Mouse (Mus musculus) intestine, postnatal 0 days (tissue): ENCODE results near the gene 9030025P20Rik. TPM values are rescaled to one million over a fixed set of nuclear protein-coding genes. Genes with fewer than 3 reads are reported as not detected.
"Not testable (repeated sequence)": the region's sequence is repeated elsewhere in the genome, so short reads cannot be mapped to it uniquely, and the experiment has no call there.

Source experiments
- ATAC-seq: fragments of 200-750 bp; cut with Nextera tagmentation; 2 replicates; pipeline ENCODE4 v1.8.0; 2017; ENCODE audit warnings: mild to moderate bottlenecking, moderate TSS enrichment, moderate library complexity
- H3K27ac ChIP-seq: fragments of 300-500 bp; sonication (generic); 2 replicates; pipeline ENCODE4 v1.5.1; 2014; ENCODE audit warnings: mild to moderate bottlenecking, low read depth, low read length, moderate library complexity
- H3K27me3 ChIP-seq: fragments of 300-500 bp; sonication (generic); replicated peaks from 2 replicates; pipeline ENCODE4 v1.6.1; 2014; ENCODE audit warnings: low read length, mixed read lengths; ENCODE audit not compliant: control insufficient read depth, insufficient read depth
- H3K36me3 ChIP-seq: fragments of 300-500 bp; sonication (generic); 2 replicates; pipeline ENCODE4 v1.6.1; 2014; ENCODE audit warnings: mild to moderate bottlenecking, moderate library complexity; ENCODE audit not compliant: control insufficient read depth, insufficient read depth
- H3K4me1 ChIP-seq: fragments of 300-500 bp; sonication (generic); replicated peaks from 2 replicates; pipeline ENCODE4 v1.6.1; 2014; ENCODE audit warnings: antibody characterized with exemption, low read length, mixed read lengths; ENCODE audit not compliant: control insufficient read depth, insufficient read depth
- H3K4me2 ChIP-seq: fragments of 300-500 bp; sonication (generic); replicated peaks from 2 replicates; pipeline ENCODE4 v1.6.1; 2014; ENCODE audit warnings: low read depth, mild to moderate bottlenecking, moderate library complexity
- H3K4me3 ChIP-seq: fragments of 300-500 bp; sonication (generic); 2 replicates; pipeline ENCODE4 v1.5.1; 2014; ENCODE audit warnings: low read depth, low read length
- H3K9ac ChIP-seq: fragments of 300-500 bp; sonication (generic); 2 replicates; pipeline ENCODE4 v1.6.1; 2014; ENCODE audit warnings: mild to moderate bottlenecking, low read depth, low read length
- H3K9me3 ChIP-seq: fragments of 300-500 bp; sonication (generic); 2 replicates; pipeline ENCODE4 v1.6.1; 2016; ENCODE audit warnings: mixed run types; ENCODE audit not compliant: control insufficient read depth
- CTCF ChIP-seq: sonication (generic); IDR thresholded peaks from 2 replicates; pipeline ENCODE4 v1.5.1; 2016; ENCODE audit warnings: low read depth, mild to moderate bottlenecking, control low read depth, antibody characterized with exemption, moderate library complexity
- WGBS: fragments of 180-500 bp; shearing (Covaris S2); extraction: QIAGEN DNeasy Blood & Tissue Kit; methylation state at CpG from one replicate; pipeline ENCODE4 v1.1.7; 2014; 5-methylcytosine and 5-hydroxymethylcytosine counted together
- polyA plus RNA-seq: library from polyadenylated mRNA; unstranded; fragments of >200 nt; fragmentation: Nextera tagmentation; extraction: Ambion mirVana; gene quantifications from 2 replicates; pipeline ENCODE4 v1.2.1, GENCODE M21; 2015

Gene 9030025P20Rik
- polyA plus RNA-seq, 1 experiment from 2014 or later = 6.8 TPM

DNA sequence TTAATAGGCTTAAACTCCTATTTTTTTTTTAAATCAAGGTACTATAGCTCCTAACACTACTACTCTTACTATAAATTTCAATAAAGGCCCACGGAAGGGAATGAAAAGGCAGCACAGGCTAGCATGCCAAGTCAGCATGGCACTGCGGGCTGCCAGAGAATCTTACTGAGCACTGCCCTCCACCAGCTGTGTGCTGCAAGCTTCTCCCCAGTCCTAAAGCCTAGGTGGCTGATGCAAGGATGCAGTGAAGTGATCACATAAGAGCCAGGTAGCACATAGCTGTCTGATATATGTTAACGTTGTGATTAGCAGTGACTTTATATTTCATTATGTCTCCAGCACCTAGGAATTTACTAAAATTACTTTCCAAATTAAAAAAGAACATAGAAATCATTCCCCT lies 18.3 kb upstream of the 9030025P20Rik start:
- ATAC-seq = no peak
- Histone ChIP-seq H3K4me1 (no peaks in the 10 kb centered on the region), H3K36me3 (0 out of 2 replicates have a peak, but pooled peaks cover 6% of the 10 kb centered on the region), H3K27me3 (no peaks in the 10 kb centered on the region), H3K4me3 (no peak overlapping the region), H3K27ac (no peak overlapping the region), H3K9ac (0 out of 2 replicates have a peak overlapping the region, but pooled peaks have one; percentile 43), H3K4me2 (peak overlapping the region; percentile 90), H3K9me3 (no peaks in the 10 kb centered on the region)
- WGBS = 28% methylated on average over 3 of the region's 3 CpGs
- TF ChIP-seq CTCF = no peak

DNA sequence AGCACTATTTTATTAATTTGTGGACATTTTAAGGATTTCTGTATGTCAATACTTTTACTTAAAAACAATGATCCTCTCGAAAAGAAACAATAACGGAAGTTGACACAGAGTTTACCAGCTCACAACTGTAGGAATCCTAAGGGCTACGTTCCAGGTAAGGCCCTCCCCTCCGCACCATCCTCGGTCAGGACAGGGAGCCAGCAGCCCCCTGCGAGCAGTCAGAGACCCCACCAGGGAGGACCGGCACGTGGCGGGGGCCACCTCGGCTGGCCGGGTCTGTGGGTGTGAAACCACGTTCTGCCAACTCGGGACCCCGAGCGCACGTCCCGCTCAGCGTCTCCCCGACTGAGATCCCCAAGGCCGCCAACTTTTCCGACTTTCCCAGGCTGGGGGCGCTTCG lies 17.7 kb upstream of the 9030025P20Rik start:
- H3K4me1 ChIP-seq = no peaks in the 10 kb centered on the region
- ATAC-seq = peak; percentile 5; the same call in 1 of the 2 replicates
- no peaks in the 10 kb centered on the region for H3K27me3 ChIP-seq
- H3K9me3 ChIP-seq = no peaks in the 10 kb centered on the region
- 0 out of 2 replicates have a peak, but pooled peaks cover 6% of the 10 kb centered on the region for H3K36me3 ChIP-seq
- peak overlapping the region; percentile 73 for H3K9ac ChIP-seq
- H3K4me3 ChIP-seq = peak overlapping the region; percentile 62
- TF ChIP-seq CTCF = no peak
- peak overlapping the region; percentile 90 for H3K4me2 ChIP-seq
- no peak overlapping the region; the same call in 1 of the 2 replicates for H3K27ac ChIP-seq
- under 1% methylated on average over 18 of the region's 23 CpGs for WGBS

- not testable (repeated sequence) for H3K36me3 ChIP-seq, H3K4me1 ChIP-seq, H3K9me3 ChIP-seq, H3K27ac ChIP-seq, H3K27me3 ChIP-seq
- ATAC-seq = peak; percentile 83
- H3K9ac ChIP-seq = peak within 1 kb of the TSS; percentile 73
- peak within 1 kb of the TSS; percentile 90 for H3K4me2 ChIP-seq
- under 1% methylated on average over 39 of the region's 100 CpGs for WGBS
- H3K4me3 ChIP-seq = peak within 1 kb of the TSS; percentile 62
Observed at GRCm38 (mm10) chr17:14960951-14961556, 17.2 kb upstream of the 9030025P20Rik start, which contains the start of gene Phf10. TSS of gene Phf10 (minus strand) at chr17:14961273.

DNA sequence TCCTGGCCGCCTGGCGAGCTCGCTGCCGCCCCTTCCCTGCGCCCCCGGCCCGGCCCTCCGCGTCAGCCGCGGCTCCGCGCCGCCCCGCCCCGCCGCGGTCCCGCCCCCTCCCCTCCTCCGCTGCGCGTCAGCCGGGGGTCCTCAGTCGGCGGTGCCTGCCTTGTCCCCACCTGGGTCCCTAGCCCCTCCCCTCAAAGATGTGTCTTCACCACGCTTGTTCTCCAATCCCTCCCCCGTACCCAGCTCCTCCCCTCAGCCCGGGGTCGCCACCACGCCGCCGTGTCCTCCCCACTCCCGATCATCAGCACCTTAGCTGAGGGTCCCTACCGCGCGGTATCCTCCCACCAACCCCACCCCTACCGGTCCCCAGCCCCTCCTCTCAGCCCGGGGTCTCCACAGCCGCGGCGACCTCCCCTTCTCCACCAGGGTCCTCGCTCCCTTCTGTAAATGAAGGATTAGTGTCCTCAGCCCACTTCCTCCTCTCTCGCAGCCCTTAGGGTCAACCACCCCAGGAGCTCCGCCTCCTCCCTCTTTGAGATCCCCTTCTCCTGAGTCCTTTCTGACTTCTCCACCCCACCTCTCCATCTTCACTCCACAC lies 16.6 kb upstream of the 9030025P20Rik start:
- not testable (repeated sequence) for H3K27me3 ChIP-seq, H3K9ac ChIP-seq, H3K36me3 ChIP-seq, H3K27ac ChIP-seq, H3K4me2 ChIP-seq, H3K9me3 ChIP-seq, H3K4me3 ChIP-seq, H3K4me1 ChIP-seq
- no CpG with 5 or more reads among the region's 44 CpGs for WGBS
- ATAC-seq = peak; percentile 62

- H3K36me3 ChIP-seq, H3K4me2 ChIP-seq, ATAC-seq, H3K27ac ChIP-seq, H3K27me3 ChIP-seq, H3K9ac ChIP-seq, H3K4me3 ChIP-seq, H3K4me1 ChIP-seq, H3K9me3 ChIP-seq: not testable (repeated sequence)
- WGBS = no CpG with 5 or more reads among the region's 6 CpGs
Observed at GRCm38 (mm10) chr17:14968373-14968913, 9.8 kb upstream of the 9030025P20Rik start.

DNA sequence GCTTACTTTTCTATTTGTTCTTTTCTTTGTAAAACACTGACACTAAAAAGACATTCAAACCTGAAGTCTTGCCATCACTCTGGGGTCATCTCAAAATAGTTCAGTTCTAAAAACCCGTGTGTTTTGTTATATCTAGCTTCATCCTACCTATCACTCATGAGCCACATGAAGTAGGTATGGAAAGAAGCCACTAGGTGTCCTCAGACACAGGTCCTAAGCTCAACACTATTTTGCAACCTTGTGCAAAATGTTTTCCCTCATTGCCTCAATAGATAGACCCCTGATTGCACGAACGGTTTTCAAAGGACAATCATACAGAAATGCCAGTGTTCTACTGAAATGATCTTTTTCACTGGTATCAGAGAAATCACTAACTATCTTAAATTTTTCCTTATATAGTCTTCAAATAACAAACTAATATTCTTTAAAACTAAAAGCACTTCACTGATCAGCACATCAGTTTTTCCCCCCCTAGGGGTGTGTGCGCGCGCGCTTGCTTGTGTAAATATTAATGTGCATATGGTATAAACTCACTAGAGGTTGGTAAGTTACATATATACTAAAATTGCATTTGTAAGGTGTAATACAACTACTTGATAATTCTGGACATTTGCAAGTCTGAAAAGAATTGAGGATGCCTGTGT lies 428 bp upstream of the 9030025P20Rik start:
- peak; percentile 4; the same call in 1 of the 2 replicates for ATAC-seq
- not testable (repeated sequence) for H3K4me2 ChIP-seq, H3K27me3 ChIP-seq, H3K9me3 ChIP-seq, H3K36me3 ChIP-seq, H3K27ac ChIP-seq, H3K9ac ChIP-seq, H3K4me1 ChIP-seq, H3K4me3 ChIP-seq
- WGBS = 2% methylated on average over 4 of the region's 7 CpGs

- H3K9ac ChIP-seq, ATAC-seq, H3K4me1 ChIP-seq, H3K9me3 ChIP-seq, H3K27me3 ChIP-seq, H3K4me3 ChIP-seq, H3K36me3 ChIP-seq, H3K4me2 ChIP-seq, H3K27ac ChIP-seq: not testable (repeated sequence)
- whole genome bisulfite sequencing = 87% methylated on average over 4 of the region's 5 CpGs
Observed at GRCm38 (mm10) chr17:14990116-14990702, 11.9 kb downstream of the 9030025P20Rik start.

GRCm38 (mm10) chr17:14992522-14993138 lies 14.4 kb downstream of the 9030025P20Rik start:
- no CpG with 5 or more reads among the region's 98 CpGs for WGBS

More at GRCm38 (mm10) chr17:14992522-14993138, 14.4 kb downstream of the 9030025P20Rik start:
- peak; percentile 86 for ATAC-seq
- not testable (repeated sequence) for H3K9ac ChIP-seq, H3K4me3 ChIP-seq, H3K36me3 ChIP-seq, H3K4me2 ChIP-seq, H3K4me1 ChIP-seq, H3K27ac ChIP-seq, H3K27me3 ChIP-seq, H3K9me3 ChIP-seq
